Mouse (Mus musculus): Measurements from ENCODE around the gene Ssmem1. TPM values are rescaled to one million over a fixed set of nuclear protein-coding genes. Genes with fewer than 3 reads are reported as not detected.
A peak's percentile ranks its signal among the peaks of the same experiment; 100 is the strongest.

Ssmem1 gene
- polyA plus RNA-seq, 1 experiment from 2014 or later, result not detected

DNA sequence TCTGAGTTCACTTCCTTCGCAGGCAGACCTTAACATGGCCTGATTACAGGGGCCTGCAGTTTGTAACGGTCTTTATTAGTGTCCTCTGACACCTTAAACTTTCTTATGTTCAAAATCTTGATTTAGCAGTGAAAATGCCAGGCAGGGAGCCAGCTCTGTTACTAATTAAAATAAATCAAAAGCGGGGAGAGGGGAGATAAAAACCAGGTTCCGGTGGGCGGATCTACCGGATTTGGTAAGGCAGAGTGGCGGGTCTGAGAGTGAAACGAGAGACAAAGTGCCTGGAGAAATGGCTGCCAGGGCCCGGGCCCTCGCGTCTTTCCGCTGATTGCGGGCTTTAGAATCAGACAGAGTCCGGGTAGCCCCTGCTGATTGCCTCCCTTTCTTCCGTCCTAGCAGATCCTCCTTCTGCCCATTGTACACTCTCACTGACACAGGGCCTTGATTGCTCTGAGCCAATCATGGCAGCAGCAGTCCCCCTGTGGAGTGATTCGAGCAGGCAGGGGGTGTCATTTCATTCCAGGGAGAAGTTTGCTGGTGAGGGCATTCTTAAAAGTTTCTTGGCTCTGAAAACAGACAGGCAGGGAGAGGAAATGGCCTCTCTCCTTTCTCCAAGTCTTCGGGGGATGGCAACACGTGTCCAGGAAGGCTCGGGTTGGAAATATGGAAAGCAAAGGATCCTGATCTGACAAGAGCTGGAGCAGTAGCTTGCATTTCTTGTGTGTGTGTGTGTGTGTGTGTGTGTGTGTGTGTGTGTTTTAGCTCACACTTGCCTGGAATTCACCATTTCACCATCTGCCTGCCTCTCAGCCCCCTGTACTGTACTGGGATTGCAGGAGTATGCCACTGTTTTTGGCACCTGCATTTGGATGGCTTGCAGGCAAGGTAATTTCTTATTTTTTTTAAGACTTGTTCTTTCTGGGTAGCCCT lies 17.2 kb downstream of the Ssmem1 start:
- peak overlapping the region; percentile 44 for H3K4me2 ChIP-seq
- H3K27me3 ChIP-seq, result no peaks in the 10 kb centered on the region
- H3K4me1 ChIP-seq, result peaks cover 50% of the 10 kb centered on the region
- H3K9ac ChIP-seq, result peak overlapping the region; percentile 58; the same call in 1 of the 2 replicates
- H3K27ac ChIP-seq, result peak overlapping the region; percentile 97
- H3K9me3 ChIP-seq, result no peaks in the 10 kb centered on the region
- no peaks in the 10 kb centered on the region for H3K36me3 ChIP-seq
- ATAC-seq (ENCODE audit: insufficient number of reproducible peaks, insufficient read depth, low FRiP score, low TSS enrichment, low read depth), result 0 out of 2 replicates have a peak, but pooled peaks have one; percentile 46
- H3K4me3 ChIP-seq, result no peak overlapping the region
- WGBS, result 6% methylated on average over 19 of the region's 19 CpGs

GRCm38 (mm10) chr6:30528800-30529199 lies 19.2 kb downstream of the Ssmem1 start:
- no peak overlapping the region for H3K4me2 ChIP-seq
- WGBS, result 42% methylated on average over 6 of the region's 6 CpGs
- peak overlapping the region; percentile 70 for H3K27ac ChIP-seq
- ATAC-seq (ENCODE audit: insufficient number of reproducible peaks, insufficient read depth, low FRiP score, low TSS enrichment, low read depth), result no peak
- no peak overlapping the region for H3K9ac ChIP-seq
- peaks cover 50% of the 10 kb centered on the region for H3K4me1 ChIP-seq
- no peak overlapping the region for H3K4me3 ChIP-seq
- H3K9me3 ChIP-seq, result no peaks in the 10 kb centered on the region
- H3K36me3 ChIP-seq, result no peaks in the 10 kb centered on the region
- no peaks in the 10 kb centered on the region for H3K27me3 ChIP-seq

- no peaks in the 10 kb centered on the region for H3K36me3 ChIP-seq
- no peak overlapping the region for H3K9ac ChIP-seq
- no peaks in the 10 kb centered on the region for H3K9me3 ChIP-seq
- H3K27me3 ChIP-seq, result no peaks in the 10 kb centered on the region
- H3K4me3 ChIP-seq, result no peak overlapping the region
- WGBS, result 44% methylated on average over 3 of the region's 3 CpGs
- H3K27ac ChIP-seq, result no peak overlapping the region
- no peak for ATAC-seq (ENCODE audit: insufficient number of reproducible peaks, insufficient read depth, low FRiP score, low TSS enrichment, low read depth)
- peaks cover 21% of the 10 kb centered on the region for H3K4me1 ChIP-seq
- no peak overlapping the region for H3K4me2 ChIP-seq
Measured at GRCm38 (mm10) chr6:30535340-30535739, 25.7 kb downstream of the Ssmem1 start.

GRCm38 (mm10) chr6:30538240-30538639 lies 28.6 kb downstream of the Ssmem1 start:
- H3K4me3 ChIP-seq, result no peak overlapping the region
- peaks cover 40% of the 10 kb centered on the region for H3K4me1 ChIP-seq
- no peak overlapping the region for H3K9ac ChIP-seq
- ATAC-seq (ENCODE audit: insufficient number of reproducible peaks, insufficient read depth, low FRiP score, low TSS enrichment, low read depth), result no peak
- H3K4me2 ChIP-seq, result peak overlapping the region; percentile 27
- no peaks in the 10 kb centered on the region for H3K9me3 ChIP-seq
- 17% methylated on average over 10 of the region's 10 CpGs for WGBS
- peak overlapping the region; percentile 87 for H3K27ac ChIP-seq
- no peaks in the 10 kb centered on the region for H3K27me3 ChIP-seq
- no peaks in the 10 kb centered on the region for H3K36me3 ChIP-seq

DNA sequence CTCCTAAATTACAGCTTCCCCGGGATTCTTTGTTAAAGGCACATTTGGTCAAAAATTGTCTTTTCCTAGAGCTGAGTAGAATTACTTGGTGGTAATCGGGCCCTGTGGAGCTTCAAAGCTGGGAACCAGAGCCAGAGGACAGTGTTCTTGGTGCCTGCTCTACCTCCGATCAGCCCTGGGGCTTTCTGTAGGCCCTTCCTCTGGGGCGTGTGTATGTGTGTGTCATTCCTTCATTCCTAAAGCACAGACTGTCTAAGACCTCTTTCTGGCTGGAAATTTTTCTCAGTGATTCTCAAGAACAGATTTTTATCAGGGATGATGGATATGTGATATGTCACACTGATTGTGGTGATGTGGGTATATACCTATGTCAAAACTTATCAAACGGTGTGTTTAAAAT lies 29.2 kb downstream of the Ssmem1 start:
- no peaks in the 10 kb centered on the region for H3K27me3 ChIP-seq
- H3K36me3 ChIP-seq, result no peaks in the 10 kb centered on the region
- no peak overlapping the region for H3K9ac ChIP-seq
- H3K4me1 ChIP-seq, result peaks cover 46% of the 10 kb centered on the region
- no peak for ATAC-seq (ENCODE audit: insufficient number of reproducible peaks, insufficient read depth, low FRiP score, low TSS enrichment, low read depth)
- H3K9me3 ChIP-seq, result no peaks in the 10 kb centered on the region
- no peak overlapping the region for H3K4me3 ChIP-seq
- peak overlapping the region; percentile 87 for H3K27ac ChIP-seq
- 15% methylated on average over 5 of the region's 5 CpGs for WGBS
- H3K4me2 ChIP-seq, result 0 out of 2 replicates have a peak overlapping the region, but pooled peaks have one; percentile 27

GRCm38 (mm10) chr6:30541009-30541799 lies 31.6 kb downstream of the Ssmem1 start, which contains the start of gene Cpa2:
Gene Cpa2 (plus strand): TSS chr6:30541582.
- Histone ChIP-seq H3K4me1 (peaks cover 55% of the 10 kb centered on the region), H3K9me3 (no peaks in the 10 kb centered on the region), H3K4me2 (no peak within 1 kb of the TSS), H3K4me3 (no peak within 1 kb of the TSS), H3K9ac (no peak within 1 kb of the TSS), H3K27ac (0 out of 2 replicates have a peak within 1 kb of the TSS, but pooled peaks have one; percentile 16), H3K27me3 (no peaks in the 10 kb centered on the region), H3K36me3 (no peaks in the 10 kb centered on the region)
- ATAC-seq (ENCODE audit: insufficient number of reproducible peaks, insufficient read depth, low FRiP score, low TSS enrichment, low read depth), result no peak
- 66% methylated on average over 11 of the region's 11 CpGs for WGBS

DNA sequence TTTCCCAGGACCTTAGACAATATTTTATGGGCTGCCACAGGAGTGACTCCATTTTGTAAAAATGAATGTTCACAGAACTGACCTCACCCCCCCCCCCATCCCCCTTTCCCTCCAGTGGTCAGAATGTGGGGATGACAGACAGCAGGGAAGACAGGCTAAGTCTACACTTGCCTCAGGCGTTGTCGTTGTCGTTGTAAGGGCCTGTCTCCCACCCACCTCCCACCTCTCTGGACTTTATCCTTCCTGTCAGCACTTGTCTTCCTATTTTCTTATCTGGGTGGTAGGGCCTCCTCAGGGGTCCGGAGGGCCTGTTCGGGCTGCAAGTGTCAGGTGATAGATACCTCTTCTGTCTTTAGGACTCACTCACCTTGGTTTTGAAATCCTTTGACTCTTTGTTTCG lies 32.6 kb downstream of the Ssmem1 start:
- Histone ChIP-seq H3K27ac (peak overlapping the region; percentile 68; the same call in 1 of the 2 replicates), H3K4me1 (peaks cover 64% of the 10 kb centered on the region), H3K27me3 (no peaks in the 10 kb centered on the region), H3K9ac (no peak overlapping the region), H3K4me2 (no peak overlapping the region), H3K4me3 (no peak overlapping the region), H3K9me3 (no peaks in the 10 kb centered on the region), H3K36me3 (no peaks in the 10 kb centered on the region)
- no peak for ATAC-seq (ENCODE audit: insufficient number of reproducible peaks, insufficient read depth, low FRiP score, low TSS enrichment, low read depth)
- WGBS, result 53% methylated on average over 6 of the region's 6 CpGs

DNA sequence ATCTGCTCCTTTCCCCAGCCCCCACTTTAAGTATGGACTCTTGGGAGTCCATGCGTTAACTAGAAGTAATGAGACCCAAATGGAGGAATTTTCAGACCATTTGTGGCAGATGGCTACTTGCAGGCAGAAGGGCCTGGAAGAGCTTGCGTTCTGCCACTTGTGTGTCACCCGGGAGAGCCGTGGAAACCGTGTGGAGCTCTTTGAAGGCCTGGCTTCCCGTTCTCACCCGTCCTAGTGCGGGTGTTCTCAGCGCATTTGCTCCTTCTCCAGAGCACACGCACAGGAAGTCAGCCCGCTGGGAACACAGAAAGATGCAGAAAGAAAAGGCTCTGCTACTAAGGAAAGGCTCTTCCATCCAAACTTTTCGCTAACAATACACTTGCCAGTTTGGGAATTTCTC lies 33.4 kb downstream of the Ssmem1 start:
- Histone ChIP-seq H3K4me3 (no peak overlapping the region), H3K9me3 (no peaks in the 10 kb centered on the region), H3K9ac (no peak overlapping the region), H3K36me3 (no peaks in the 10 kb centered on the region), H3K4me1 (peaks cover 64% of the 10 kb centered on the region), H3K27ac (peak overlapping the region; percentile 78), H3K4me2 (no peak overlapping the region), H3K27me3 (no peaks in the 10 kb centered on the region)
- no peak for ATAC-seq (ENCODE audit: insufficient number of reproducible peaks, insufficient read depth, low FRiP score, low TSS enrichment, low read depth)
- WGBS, result 31% methylated on average over 12 of the region's 12 CpGs

- no peaks in the 10 kb centered on the region for H3K27me3 ChIP-seq
- 23% methylated on average over 8 of the region's 8 CpGs for WGBS
- no peak overlapping the region for H3K4me3 ChIP-seq
- peaks cover 62% of the 10 kb centered on the region for H3K4me1 ChIP-seq
- no peaks in the 10 kb centered on the region for H3K36me3 ChIP-seq
- no peak overlapping the region for H3K9ac ChIP-seq
- peak overlapping the region; percentile 12; the same call in 1 of the 2 replicates for H3K4me2 ChIP-seq
- ATAC-seq (ENCODE audit: insufficient number of reproducible peaks, insufficient read depth, low FRiP score, low TSS enrichment, low read depth), result no peak
- H3K9me3 ChIP-seq, result no peaks in the 10 kb centered on the region
- 0 out of 2 replicates have a peak overlapping the region, but pooled peaks have one; percentile 78 for H3K27ac ChIP-seq
Measured at GRCm38 (mm10) chr6:30543851-30544250, 34.2 kb downstream of the Ssmem1 start.

DNA sequence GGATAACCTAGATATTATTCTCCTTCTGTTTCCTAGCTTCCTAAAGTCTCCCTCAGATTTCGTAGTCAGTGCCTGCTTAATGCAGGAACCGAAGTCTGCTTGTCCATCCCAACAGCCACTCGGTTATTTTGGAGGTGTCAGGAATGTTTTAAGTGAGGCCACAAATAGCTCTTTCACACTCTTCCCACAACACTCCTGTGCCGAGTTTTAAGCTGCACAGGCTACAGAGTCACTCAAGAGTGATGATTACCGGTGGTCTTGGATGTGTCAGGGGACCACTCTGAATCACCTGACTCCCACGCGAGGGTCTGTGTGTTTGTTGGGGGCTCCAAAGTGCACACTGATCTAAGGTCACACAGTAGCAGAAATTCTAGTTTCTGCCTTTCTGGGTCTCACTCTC lies 36.0 kb downstream of the Ssmem1 start:
- WGBS, result 73% methylated on average over 7 of the region's 7 CpGs
- H3K36me3 ChIP-seq, result no peaks in the 10 kb centered on the region
- no peak overlapping the region for H3K9ac ChIP-seq
- peaks cover 69% of the 10 kb centered on the region for H3K4me1 ChIP-seq
- no peak for ATAC-seq (ENCODE audit: insufficient number of reproducible peaks, insufficient read depth, low FRiP score, low TSS enrichment, low read depth)
- H3K4me3 ChIP-seq, result no peak overlapping the region
- no peaks in the 10 kb centered on the region for H3K9me3 ChIP-seq
- H3K27ac ChIP-seq, result peak overlapping the region; percentile 69
- no peaks in the 10 kb centered on the region for H3K27me3 ChIP-seq
- no peak overlapping the region for H3K4me2 ChIP-seq

DNA sequence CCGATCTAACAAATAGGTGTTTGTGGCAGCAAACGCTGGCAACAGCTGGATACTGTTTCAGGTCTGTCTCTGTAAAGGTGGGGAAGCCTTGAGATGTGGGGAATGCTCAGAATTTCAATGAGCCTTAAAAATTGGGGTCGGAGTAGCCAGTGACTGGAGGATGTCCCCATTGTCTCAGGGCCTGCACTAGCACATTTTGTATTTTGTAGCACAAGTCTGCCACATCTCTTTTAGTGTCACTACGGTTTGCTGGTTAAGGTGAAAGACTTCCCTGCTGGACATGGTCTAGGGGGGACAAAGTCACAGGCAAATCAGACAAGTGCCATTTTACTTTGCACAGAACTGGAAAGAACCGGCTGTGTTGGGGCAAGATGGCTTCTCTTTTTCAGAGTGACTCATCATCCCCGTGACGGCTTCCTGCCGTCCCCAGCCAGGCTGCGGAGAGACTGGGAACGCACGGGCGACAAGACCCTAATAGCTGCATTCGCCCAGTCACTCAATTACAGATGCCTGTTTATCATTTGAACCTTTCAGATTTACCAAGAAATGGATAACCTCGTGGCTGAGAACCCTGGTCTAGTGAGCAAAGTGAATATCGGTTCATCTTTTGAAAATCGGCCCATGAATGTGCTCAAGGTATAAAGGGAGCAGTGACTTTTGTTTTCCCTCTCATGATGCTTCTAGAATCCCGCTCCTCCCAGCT lies 37.1 kb downstream of the Ssmem1 start:
- Histone ChIP-seq H3K9ac (peak overlapping the region; percentile 61), H3K4me2 (peak overlapping the region; percentile 53), H3K27ac (peak overlapping the region; percentile 97), H3K9me3 (no peaks in the 10 kb centered on the region), H3K36me3 (no peaks in the 10 kb centered on the region), H3K27me3 (no peaks in the 10 kb centered on the region), H3K4me1 (peaks cover 71% of the 10 kb centered on the region), H3K4me3 (peak overlapping the region; percentile 23)
- ATAC-seq (ENCODE audit: insufficient number of reproducible peaks, insufficient read depth, low FRiP score, low TSS enrichment, low read depth), result no peak
- WGBS, result 10% methylated on average over 17 of the region's 17 CpGs

All from embryonic facial prominence, embryonic 13.5 days (tissue).